Mouse (Mus musculus): ENCODE measurements around the gene Gtf3c6.

Gene Gtf3c6

GRCm38 (mm10) chr10:40258401-40258966, 576 bp upstream of the Gtf3c6 start:
- peak; percentile 57 for DNase-seq

DNA sequence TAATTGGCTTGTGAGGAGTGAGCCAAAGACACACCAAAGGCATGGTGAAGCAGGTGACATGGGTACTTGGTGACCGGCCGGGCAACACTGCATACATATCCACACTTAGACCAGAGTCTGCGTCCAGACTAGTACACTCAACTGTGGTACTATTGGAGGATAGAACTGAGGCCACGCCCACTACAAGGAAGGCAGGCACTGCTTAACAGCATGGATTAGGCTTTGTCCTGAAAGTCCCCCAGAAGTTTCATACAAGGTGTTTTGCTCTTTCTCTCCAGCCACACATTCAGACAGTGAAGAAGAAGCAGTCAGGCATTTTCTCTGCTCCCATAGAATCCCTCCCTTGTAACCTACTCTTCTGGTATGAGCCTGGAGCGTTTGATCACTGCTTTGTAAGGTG, 1.2 kb downstream of the Gtf3c6 start:
- peak; percentile 65 for DNase-seq

- DNase-seq, result no peak
Observed at GRCm38 (mm10) chr10:40250969-40251368, 6.9 kb downstream of the Gtf3c6 start.

DNA sequence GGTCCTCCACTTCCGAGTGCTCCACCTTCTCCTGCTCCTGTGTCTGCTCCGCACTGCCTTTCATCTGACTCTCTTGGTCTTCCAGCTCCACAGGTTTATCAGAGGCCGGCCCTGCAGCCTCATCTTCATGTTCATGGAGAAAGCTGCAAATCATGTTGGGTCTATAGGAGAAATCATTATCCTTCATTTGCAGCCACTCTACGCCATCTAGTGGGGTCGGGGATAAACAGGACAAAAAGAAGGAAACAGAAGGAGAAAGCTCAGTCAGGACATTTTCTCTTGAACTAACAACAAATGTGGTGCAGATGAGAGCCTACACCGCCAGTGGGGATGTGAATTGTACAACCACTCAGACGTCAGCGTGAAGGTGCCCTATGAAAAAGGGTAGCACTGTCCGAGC, 8.3 kb downstream of the Gtf3c6 start:
- no peak for DNase-seq

- DNase-seq, result peak; percentile 11
Observed at GRCm38 (mm10) chr10:40247166-40247716, 10.7 kb downstream of the Gtf3c6 start.

- peak; percentile 85 for DNase-seq
Observed at GRCm38 (mm10) chr10:40246374-40247165, 11.3 kb downstream of the Gtf3c6 start, which contains the start of gene Rpf2. Gene Rpf2, minus strand, starts transcription at chr10:40247036.

DNA sequence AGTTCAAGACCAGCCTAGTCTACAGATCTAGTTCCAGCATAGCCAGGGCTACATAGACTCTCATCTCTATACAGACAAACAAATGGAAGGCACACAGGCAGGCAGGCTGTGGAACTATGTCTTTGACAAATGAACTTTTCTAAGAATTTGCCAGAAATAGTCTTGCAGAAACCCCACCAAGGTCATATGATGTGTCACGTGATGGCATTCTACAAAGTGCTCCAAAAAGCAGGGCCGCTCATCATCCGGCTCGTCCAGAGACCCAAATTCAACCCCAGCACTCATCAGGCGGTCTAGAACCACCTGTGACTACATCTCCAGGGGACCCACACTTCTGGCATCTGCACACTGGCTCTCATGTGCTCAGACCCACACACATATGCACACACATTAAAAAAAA, 20.1 kb downstream of the Gtf3c6 start:
- no peak for DNase-seq

- DNase-seq, result no peak
Observed at GRCm38 (mm10) chr10:40233241-40233640, 24.7 kb downstream of the Gtf3c6 start.

- no peak for DNase-seq
Observed at GRCm38 (mm10) chr10:40232442-40232841, 25.5 kb downstream of the Gtf3c6 start.

GRCm38 (mm10) chr10:40229725-40230124, 28.2 kb downstream of the Gtf3c6 start:
- no peak for DNase-seq

DNA sequence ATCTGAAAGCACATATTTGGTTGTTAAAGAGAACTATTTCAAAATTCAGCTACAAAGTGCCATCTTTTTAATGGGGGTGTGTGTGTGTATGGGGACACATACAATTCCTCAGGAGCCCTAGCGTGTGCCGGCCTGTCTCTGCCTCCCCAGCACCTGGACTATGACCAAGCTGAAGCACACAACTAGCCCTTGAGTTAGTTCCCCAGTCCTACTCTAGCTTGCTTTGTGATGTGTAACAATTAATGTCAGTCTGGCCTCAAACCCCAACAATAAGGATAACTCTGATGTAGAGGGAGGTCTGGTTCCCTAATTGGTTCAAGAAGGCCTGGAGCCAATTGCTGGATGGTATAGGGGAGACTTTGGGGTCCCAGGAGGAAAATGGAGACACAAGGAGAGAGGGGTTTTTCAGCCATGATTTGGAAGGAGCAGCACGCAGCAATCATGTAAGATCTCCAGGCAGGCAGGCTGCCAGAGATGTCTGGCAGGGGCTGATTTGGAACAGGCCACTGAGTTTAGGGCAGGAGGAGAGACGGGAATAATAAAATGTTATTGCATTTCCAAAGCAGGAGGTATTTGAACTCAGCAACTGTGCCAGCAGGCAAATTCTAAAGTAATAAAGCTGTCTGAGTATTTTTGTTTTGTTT, 30.1 kb downstream of the Gtf3c6 start:
- no peak for DNase-seq

- DNase-seq, result no peak
Observed at GRCm38 (mm10) chr10:40218874-40219273, 39.0 kb downstream of the Gtf3c6 start.

DNA sequence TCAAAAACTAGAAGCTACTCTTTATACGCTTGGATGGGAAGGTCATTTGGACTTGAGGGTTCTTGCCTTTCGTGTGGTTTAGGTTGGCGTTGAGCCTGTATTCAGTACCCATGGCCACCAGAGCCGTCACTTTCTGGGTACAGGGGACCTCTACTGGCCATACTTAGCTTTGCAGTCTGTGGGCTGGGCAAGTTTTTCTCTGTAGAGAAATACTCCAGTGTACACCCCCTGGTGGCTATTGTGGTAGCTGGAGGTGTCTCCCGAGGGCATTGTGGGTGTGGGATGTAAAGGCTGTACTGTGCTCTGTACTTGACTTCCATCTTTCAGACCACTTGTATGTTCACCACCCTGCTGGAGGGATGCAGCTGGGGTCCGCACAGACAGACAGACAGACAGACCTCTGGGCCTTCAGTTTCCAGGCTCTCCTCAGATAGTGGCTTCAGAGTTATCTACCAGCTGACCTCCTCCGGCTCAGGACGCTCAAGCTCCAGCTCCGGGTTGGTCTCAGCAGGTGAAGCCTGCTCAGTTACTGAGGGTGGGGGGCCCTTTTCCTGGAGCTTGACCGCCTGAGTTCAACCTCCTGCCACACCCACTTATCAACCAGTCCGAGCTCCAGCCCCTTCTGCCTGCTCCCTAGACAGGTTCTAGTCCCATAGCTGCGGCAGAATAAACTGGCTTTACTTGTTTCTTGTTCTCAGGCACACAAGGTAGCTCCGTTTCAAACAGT, 45.3 kb downstream of the Gtf3c6 start:
- peak; percentile 93 for DNase-seq
